Mouse (Mus musculus) kidney, adult 11 months (tissue): ENCODE measurements around the gene C87436.

Experiments used
- DNase-seq: peaks from one replicate; pipeline ENCODE4 v3.0.0; 2022

Gene C87436

DNA sequence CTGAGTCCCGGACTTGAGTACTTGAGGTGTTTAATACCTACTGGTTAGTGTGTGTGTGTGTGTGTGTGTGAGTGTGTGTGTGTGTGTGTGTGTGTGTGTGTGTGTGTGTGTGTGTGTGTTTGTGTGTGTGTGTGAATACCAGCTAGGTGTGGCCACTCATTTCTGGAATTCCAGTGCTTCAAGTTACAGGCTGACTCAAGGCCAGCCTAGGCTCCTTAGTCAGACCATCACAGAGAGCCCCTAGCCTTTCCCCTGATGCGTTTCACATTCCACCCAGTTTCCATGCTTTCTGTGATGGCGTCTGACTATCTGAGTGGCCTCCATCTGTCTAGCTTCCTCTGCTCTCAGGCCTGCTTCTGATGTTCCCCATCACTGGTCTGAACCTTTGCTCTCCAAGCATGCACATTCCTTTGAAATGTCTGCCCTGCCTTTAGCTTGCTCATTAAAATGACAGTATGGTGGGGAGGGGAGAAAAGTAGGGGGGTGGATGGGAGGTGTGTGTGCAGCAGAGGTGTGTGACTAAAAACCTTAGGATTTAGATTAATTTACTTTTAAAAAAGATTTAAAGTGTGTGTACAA lies 81.7 kb downstream of the C87436 start:
- DNase-seq, result peak; percentile 45

GRCm38 (mm10) chr6:86522001-86522911 lies 84.1 kb downstream of the C87436 start:
- no peak for DNase-seq
